Mouse (Mus musculus) macrophage (primary cell): ENCODE data around the gene Akip1. TPM values are rescaled to one million over a fixed set of nuclear protein-coding genes. Genes with fewer than 3 reads are reported as not detected.

Experiments
- H3K27ac ChIP-seq: fragments of 350-480 bp; formaldehyde crosslinking; 2 replicates; pipeline ENCODE4 v1.9.0; 2021
- H3K36me3 ChIP-seq: fragments of 350-480 bp; formaldehyde crosslinking; 2 replicates; pipeline ENCODE4 v1.9.0; 2021; ENCODE audit errors: inconsistent target
- H3K4me3 ChIP-seq: fragments of 350-480 bp; formaldehyde crosslinking; 2 replicates; pipeline ENCODE4 v1.9.0; 2021; ENCODE audit errors: inconsistent target
- H3K79me2 ChIP-seq: fragments of 350-480 bp; formaldehyde crosslinking; 2 replicates; pipeline ENCODE4 v1.9.0; 2021; ENCODE audit errors: inconsistent target
- WGBS: methylation state at CpG from one replicate; pipeline ENCODE4 v1.1.7; 2026; ENCODE audit warnings: inconsistent platforms; ENCODE audit not compliant: missing documents; 5-methylcytosine and 5-hydroxymethylcytosine counted together
- polyA plus RNA-seq: library from polyadenylated mRNA; stranded (reverse); fragments of 250-400 nt; gene quantifications from 3 replicates; pipeline ENCODE4 v1.2.4, GENCODE M21; 2018; ENCODE audit warnings: inconsistent platforms

Akip1 gene
- polyA plus RNA-seq, 1 experiment from 2014 or later = 49.5 TPM

DNA sequence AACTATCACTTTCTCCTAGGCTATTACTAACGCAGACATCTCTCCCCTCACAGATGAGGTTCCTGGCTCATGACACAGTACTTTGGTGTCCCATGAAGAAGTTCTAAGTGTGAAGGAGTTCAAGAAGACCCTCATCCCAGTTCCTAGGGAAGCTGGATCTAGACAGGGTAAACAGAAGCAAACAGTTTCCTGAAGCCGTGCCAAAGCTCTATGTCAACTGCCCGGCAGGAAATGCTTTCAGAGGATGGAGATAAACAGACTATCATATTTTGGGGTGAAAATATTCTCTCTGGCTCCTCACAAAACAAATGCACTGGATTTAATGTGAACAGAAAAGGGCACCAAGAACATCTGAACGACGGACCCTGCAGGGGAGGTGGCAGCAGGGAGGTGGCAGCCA, 12.5 kb upstream of the Akip1 start:
- Histone ChIP-seq H3K4me3 (no peak overlapping the region), H3K36me3 (no peaks in the 10 kb centered on the region), H3K27ac (no peak overlapping the region), H3K79me2 (no peaks in the 10 kb centered on the region)
- 83% methylated on average over 5 of the region's 5 CpGs for WGBS

DNA sequence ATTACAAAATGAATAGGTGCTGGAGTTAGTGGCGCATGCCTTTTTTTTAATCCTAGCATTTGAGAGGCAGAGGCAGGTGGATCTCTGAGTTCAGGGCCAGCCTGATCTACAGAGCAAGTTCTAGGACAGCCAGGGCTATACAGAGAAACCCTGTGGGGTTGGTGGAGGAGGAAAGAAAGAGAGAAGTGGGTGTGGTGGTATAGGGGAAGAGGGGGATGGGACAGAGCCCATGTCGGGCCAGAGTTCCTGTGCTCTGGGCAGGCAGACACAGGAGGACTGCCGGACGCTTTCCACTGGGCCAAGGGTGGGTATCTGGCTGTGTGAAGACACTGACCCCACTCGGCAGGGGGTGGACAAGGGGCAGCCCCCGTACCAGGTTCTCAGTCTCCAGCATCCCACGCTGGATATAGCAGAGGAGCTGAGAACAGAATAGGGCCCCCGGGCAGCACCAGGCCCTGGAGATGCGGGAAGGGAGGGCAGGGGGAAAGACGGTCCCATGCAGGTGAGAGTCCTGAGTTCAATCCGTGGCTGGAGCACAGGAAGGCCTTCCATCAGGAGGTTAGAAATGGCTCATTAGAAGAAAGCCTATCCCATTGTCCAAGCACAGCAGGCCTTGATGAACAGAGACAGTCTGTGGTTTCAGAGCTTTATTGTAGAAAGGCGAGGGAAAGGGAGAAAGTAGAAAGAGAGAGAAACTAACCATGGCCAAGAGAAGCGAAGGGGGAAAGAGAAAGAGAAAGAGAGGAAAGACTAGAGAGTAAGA, 8.7 kb upstream of the Akip1 start:
- 86% methylated on average over 13 of the region's 13 CpGs for WGBS
- no peaks in the 10 kb centered on the region for H3K36me3 ChIP-seq
- H3K79me2 ChIP-seq = no peaks in the 10 kb centered on the region
- H3K27ac ChIP-seq = no peak overlapping the region
- no peak overlapping the region for H3K4me3 ChIP-seq

DNA sequence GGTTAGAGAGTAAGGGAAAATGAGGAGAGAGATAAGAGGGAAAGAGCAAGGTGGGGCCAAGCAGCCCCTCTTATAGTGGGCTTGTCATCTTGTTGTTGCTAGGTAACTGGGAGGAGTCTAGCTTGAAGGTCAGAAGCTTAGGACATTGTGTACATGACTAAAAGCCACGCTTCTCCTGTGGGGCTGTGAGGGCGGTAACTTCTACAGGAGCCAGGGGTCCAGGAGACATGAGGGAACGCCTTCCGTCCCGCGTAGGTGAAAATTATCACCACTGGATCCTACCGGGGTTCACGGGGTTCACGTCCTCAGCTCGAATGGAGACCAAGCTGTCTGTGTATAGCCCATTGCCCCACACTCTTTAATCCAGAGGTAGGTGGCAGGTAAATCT, 8.2 kb upstream of the Akip1 start:
- Histone ChIP-seq H3K79me2 (no peaks in the 10 kb centered on the region), H3K27ac (no peak overlapping the region), H3K36me3 (no peaks in the 10 kb centered on the region), H3K4me3 (no peak overlapping the region)
- WGBS = 95% methylated on average over 10 of the region's 10 CpGs

DNA sequence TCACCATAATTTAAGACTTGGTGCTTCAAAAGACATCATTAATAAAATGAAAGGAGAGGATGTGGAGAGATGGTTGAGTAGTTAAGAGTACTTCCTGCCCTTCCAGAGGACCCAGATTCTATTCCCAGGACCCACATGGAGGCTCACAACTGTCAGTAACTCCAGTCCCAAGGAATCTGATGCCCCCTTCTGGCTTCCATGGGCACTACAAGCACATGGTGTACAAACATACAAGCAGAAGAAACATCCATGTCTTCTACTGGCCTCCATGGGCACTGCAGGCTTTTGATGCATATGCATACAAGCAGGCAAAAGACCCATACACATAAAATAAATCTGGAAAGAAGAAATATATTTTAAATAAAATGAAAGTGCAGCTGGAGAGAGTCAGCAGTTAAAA, 3.3 kb upstream of the Akip1 start:
- no peak overlapping the region for H3K27ac ChIP-seq

DNA sequence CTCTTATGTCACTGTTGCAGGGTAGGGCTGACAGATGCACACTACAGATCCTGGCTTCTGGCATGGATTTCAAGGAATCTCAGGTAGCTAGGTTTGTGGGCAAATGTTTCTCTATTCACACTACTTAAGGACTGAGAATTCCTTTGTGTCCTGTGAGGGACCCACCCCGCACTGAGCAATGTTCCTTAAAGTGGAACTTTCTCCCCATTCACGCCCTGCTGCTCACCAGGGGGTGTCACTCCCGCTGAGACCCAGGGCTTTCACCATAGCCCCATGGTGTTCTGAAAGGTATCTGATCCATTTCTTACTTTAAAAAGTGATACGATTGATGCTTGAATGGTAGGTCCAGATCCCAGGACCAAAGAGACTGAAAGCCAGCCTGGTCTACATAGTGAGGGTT, 769 bp upstream of the Akip1 start:
- Histone ChIP-seq H3K79me2 (no peaks in the 10 kb centered on the region), H3K4me3 (no peak overlapping the region), H3K27ac (no peak overlapping the region), H3K36me3 (no peaks in the 10 kb centered on the region)
- 70% methylated on average over 4 of the region's 4 CpGs for WGBS

More for the DNA sequence above, 3.3 kb upstream of the Akip1 start:
- H3K36me3 ChIP-seq = no peaks in the 10 kb centered on the region
- H3K4me3 ChIP-seq = no peak overlapping the region
- no peaks in the 10 kb centered on the region for H3K79me2 ChIP-seq

DNA sequence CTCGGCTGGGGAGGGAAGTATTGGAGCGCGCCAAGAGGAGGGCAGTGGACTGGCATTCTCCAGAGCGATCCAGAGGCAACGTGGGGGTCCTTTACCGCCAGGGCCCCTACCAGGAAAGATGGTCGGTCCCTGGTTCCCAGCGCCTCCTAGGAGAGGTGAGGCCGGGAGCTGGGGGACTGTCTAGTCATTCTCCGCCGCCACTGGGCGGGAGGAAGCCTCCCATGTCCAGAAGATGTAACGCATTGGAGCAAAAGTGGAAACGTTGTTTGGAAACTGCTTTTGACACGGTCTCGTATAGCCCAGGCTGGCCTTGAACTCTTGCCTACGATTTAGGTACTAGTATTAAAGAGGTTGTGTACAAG, 507 bp downstream of the Akip1 start:
- Histone ChIP-seq H3K79me2 (no peaks in the 10 kb centered on the region), H3K36me3 (peaks cover 3% of the 10 kb centered on the region), H3K4me3 (peak overlapping the region; percentile 72), H3K27ac (peak overlapping the region; percentile 33)
- WGBS = 4% methylated on average over 17 of the region's 17 CpGs

DNA sequence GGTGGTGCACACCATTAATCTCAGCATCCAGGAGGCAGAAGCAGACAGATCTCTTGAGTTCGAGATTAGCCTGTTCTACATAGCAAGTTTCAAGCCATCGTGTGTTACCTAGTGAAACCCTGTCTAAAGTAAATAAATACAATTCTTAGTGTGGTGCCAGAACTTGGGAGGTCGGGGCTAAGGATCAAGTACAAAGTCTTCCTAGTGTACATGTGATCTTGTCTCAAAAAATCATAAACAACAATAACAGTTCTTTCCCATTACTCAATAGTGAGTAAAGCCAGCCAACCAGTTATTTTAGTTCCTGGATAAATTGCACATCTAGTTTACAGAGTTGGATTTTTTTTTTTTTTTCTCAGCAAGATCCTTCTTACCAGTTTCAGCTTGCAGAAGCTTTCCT, 971 bp downstream of the Akip1 start:
- Histone ChIP-seq H3K79me2 (no peaks in the 10 kb centered on the region), H3K36me3 (peaks cover 8% of the 10 kb centered on the region), H3K27ac (peak overlapping the region; percentile 33), H3K4me3 (peak overlapping the region; percentile 72)
- WGBS = 61% methylated on average over 3 of the region's 3 CpGs

DNA sequence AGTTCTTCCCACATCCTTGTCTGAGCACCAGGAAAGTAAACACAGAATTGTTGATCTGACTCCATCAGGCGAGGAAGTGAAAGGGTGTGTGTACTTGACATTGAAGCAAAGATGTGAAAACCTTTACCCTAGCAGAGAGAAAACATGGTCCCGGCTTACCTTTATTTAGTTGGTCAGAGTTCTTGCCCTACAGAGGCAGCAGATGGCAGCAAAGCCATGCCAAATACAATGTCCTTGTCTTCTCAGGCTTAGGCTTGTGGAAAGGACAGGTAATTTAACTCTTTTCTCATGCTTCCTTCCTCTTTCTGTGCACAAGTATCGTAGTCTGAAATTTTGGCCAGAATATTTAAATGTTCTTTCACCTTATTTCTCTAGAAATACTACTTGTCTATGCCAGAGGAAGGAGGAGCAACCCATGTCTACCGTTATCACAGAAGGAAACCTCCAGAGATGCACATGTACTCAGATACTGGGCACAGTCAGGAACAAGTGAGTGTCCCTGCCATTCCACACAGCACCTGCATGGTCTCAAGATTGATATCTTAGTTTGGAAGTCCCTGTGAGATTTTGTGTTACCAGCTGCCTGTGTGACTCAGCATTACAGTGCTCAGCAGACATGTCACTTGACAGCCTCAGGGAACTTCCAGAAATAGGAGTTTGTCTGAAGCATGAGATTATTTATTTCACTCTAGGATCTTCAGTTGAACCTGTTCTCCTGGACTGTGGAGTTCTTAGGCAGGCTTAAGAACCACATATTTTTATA, 3.7 kb downstream of the Akip1 start:
- 38% methylated on average over 4 of the region's 4 CpGs for WGBS
- H3K27ac ChIP-seq = peak overlapping the region; percentile 72
- peaks cover 33% of the 10 kb centered on the region for H3K36me3 ChIP-seq

DNA sequence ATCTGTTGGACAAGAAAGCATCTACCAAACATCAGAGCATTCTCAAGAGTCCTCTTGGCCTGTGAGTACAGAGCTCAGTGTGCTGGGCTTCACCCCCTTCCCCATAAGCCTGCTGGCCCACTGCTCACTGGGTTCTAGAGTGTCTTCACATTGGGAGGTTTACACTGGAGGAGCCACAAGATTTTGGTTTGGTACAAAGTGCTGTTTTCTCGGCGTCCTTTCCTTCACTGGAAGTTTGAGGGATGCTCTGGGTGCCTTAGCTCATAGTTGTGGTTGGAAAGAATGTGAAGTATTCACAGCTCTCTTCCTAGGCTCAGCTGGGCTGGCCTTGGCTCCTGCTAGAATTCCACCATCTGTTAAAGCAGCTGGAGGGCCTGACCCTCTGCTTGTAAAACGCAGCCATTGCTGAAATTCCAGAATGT, 5.5 kb downstream of the Akip1 start:
- H3K36me3 ChIP-seq = peaks cover 37% of the 10 kb centered on the region
- 91% methylated on average over 3 of the region's 3 CpGs for WGBS

More for the DNA sequence above, 3.7 kb downstream of the Akip1 start:
- H3K79me2 ChIP-seq = no peaks in the 10 kb centered on the region
- no peak overlapping the region for H3K4me3 ChIP-seq

DNA sequence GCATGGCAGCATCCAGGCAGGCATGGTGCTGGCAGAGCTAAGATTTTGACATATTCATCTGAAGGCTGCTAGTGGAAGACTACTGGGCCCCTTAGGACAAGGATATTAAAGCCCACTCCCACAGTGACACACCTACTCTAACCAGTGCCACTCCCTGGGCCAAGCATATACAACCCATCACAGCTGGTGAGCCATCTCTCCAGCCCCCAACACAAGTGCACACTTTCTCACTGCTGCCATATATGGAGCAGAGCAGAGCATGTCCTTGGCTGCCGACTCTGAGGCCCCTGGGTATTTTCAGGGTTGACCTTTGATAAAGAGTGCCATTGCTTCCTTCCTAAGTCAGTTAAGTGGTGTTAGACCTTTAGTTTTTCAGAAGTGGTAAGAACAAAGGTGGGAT, 6.6 kb downstream of the Akip1 start:
- WGBS = 80% methylated on average over 1 of the region's 1 CpGs
- peaks cover 37% of the 10 kb centered on the region for H3K36me3 ChIP-seq
- H3K79me2 ChIP-seq = no peaks in the 10 kb centered on the region
- H3K4me3 ChIP-seq = no peak overlapping the region
- no peak overlapping the region for H3K27ac ChIP-seq

More for the DNA sequence above, 5.5 kb downstream of the Akip1 start:
- no peaks in the 10 kb centered on the region for H3K79me2 ChIP-seq
- no peak overlapping the region for H3K4me3 ChIP-seq
- no peak overlapping the region for H3K27ac ChIP-seq

DNA sequence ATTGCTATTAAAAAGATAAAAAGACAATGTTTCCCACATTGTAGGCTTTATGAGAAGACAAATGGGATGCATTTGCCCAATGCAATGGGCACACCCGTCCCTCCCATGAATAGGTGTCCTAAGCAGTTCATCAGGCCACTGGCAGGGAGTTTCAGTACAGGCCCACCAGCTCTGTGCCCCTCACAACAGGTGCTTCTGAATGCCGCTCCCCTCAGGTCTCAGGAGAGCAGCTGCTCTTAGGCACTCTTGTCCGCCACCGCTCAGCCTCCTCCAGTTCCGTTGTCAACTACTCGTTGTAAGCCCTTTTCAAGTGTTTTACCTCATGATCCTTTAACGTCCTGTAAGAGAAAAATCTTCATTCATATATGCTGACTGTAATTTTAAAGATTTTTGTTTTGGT, 8.7 kb downstream of the Akip1 start:
- Histone ChIP-seq H3K4me3 (no peak overlapping the region), H3K79me2 (no peaks in the 10 kb centered on the region), H3K27ac (no peak overlapping the region), H3K36me3 (peaks cover 37% of the 10 kb centered on the region)
- WGBS = 92% methylated on average over 7 of the region's 7 CpGs

DNA sequence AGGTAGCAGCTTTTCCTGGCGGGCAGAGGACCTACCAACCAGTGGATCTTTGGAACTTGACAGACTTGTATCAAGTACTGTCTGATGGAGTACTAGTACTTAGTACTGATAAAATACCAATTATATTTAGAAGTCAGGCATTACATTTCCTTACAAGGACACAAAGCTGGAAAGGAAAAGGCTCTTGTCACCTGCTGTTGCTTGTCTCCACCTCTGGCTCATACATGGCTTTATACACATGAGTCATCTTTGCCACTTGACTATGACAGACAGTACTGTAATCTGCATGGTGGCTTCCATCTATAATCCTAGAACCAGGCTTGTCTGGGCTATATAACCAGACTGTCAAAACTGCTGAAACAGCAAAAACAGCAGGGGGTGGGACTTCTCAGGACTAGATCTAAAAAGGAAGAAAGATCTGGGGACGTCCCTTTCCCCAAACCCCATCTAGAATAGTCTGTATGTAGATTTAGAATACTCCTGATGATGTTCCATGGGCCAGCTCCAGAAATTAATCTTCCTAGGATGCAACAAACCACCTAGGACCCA, 10.0 kb downstream of the Akip1 start:
- peaks cover 37% of the 10 kb centered on the region for H3K36me3 ChIP-seq
- no peak overlapping the region for H3K4me3 ChIP-seq
- H3K79me2 ChIP-seq = no peaks in the 10 kb centered on the region
- WGBS = 91% methylated on average over 2 of the region's 2 CpGs
- H3K27ac ChIP-seq = no peak overlapping the region

DNA sequence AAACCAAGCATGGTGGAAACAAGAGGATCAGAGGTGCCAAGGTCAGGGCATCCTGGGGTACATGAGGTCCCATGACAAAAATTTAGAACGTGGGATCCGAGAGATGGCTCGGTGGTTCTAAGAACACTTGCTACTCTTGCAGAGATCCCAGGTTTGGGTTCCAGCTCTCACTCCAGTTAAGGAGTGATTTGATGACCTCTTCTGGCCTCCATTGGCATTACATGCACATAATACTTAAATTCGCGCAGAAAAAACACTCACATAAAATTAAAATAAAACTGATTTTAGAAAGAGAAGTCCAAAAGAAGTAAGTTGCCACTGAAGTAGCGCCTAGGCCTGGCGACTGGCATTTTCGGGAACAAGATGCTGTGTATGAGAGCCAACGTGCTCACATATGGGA, 15.8 kb downstream of the Akip1 start:
- Histone ChIP-seq H3K36me3 (no peaks in the 10 kb centered on the region), H3K27ac (no peak overlapping the region), H3K79me2 (no peaks in the 10 kb centered on the region), H3K4me3 (no peak overlapping the region)
- 65% methylated on average over 9 of the region's 9 CpGs for WGBS

DNA sequence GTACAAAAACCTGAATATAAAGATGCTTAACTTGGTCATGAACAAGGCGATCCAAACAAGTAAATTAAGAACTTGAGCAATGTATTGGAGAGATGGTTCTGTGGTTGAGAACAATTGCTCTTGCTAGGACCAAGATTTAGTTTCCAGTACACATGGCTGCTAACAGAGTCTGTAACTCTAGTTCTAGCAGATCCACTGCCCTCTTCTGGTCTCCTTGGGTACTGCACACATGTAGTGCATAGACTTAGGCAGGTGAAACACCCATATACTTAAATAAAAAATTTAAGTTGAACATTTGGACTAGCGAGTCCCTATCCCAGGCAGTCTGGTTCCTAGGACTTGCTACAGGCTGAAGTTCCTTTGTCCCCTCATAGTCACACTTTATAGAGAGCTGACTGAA, 19.1 kb downstream of the Akip1 start:
- Histone ChIP-seq H3K36me3 (no peaks in the 10 kb centered on the region), H3K27ac (no peak overlapping the region), H3K4me3 (no peak overlapping the region), H3K79me2 (no peaks in the 10 kb centered on the region)
- WGBS = 83% methylated on average over 2 of the region's 2 CpGs

DNA sequence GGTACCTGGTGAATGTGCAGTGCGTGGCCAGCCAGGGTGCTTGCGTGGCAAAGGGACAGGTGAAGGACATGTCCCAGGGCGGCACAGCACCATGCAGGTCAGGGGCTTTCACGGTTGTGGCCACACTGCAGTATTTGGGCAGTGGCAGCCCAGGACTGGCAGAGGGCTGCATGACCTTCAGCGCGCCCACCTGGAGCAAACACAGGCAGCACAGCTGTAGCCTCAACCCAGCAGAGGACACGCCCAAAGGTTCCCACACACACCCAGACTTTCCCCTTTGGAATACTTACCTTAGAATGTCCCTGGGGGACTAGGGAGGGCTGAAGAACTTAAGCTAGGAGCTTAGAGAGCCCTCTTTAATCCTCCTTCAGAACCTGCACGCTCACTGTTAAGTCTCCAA, 19.6 kb downstream of the Akip1 start:
- no peak overlapping the region for H3K4me3 ChIP-seq
- no peaks in the 10 kb centered on the region for H3K36me3 ChIP-seq
- H3K79me2 ChIP-seq = no peaks in the 10 kb centered on the region
- H3K27ac ChIP-seq = no peak overlapping the region
- 96% methylated on average over 8 of the region's 8 CpGs for WGBS
